Mouse (Mus musculus): ENCODE measurements around the gene Lsm3. TPM values are rescaled to one million over a fixed set of nuclear protein-coding genes. Genes with fewer than 3 reads are reported as not detected.

Lsm3 gene
- polyA plus RNA-seq, 1 experiment from 2014 or later = 223 TPM

DNA sequence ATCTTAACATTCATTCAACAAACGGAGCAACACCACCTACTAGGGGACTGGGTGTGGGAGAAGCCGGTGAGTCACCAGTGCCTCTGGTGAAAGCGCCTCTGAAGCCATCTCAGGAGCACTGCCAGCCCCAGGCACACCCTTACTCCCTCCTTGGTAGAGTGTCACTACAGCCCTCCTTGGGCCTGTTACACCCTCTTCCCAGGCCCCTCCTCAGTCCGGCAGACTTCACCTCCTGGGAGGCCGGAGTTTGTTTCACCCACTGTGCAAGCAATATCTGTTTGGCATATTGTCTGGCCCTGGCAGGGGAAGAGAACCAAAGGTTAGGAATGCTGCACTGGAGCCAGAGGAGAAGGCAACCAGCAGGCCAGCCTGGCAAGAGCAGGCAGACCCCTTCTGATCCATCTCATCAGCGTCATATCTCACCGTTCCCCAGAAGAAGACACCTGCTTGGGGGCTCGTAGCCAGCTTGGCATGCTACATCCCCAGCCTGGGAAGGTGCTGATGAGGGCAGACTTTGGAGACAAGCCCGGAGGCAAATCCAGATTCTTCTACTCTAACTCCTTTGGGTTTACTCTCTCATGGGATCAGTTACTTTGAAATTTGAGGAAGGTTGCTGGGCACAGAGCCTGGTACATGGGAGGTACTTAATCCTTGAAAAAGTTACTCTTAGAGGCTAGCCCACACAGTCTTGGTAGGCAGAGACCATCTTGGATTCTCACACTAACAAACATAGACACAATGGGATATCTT lies 41.1 kb upstream of the Lsm3 start:
- ATAC-seq (ENCODE audit: low read depth) = no peak
- H3K9me3 ChIP-seq (ENCODE audit: control insufficient read depth, low read length) = no peaks in the 10 kb centered on the region
- peaks cover 17% of the 10 kb centered on the region for H3K4me1 ChIP-seq (ENCODE audit: control insufficient read depth, insufficient read depth, low read length)
- H3K27me3 ChIP-seq (replicated peaks; ENCODE audit: control insufficient read depth, insufficient read depth, low read length) = no peaks in the 10 kb centered on the region
- H3K36me3 ChIP-seq (ENCODE audit: control insufficient read depth, insufficient read depth, low read length) = peaks cover 35% of the 10 kb centered on the region
- WGBS = 43% methylated on average over 9 of the region's 9 CpGs
- peak overlapping the region; percentile 82 for H3K9ac ChIP-seq (ENCODE audit: low read depth, low read length)
- H3K4me3 ChIP-seq (ENCODE audit: low read depth, low read length) = peak overlapping the region; percentile 83
- peak overlapping the region; percentile 71; the same call in 1 of the 2 replicates for H3K27ac ChIP-seq (replicated peaks; ENCODE audit: low read depth, low read length)
- peak overlapping the region; percentile 71 for H3K4me2 ChIP-seq (ENCODE audit: low read depth, low read length)
- DNase-seq (ENCODE audit: low spot score) = no peak

DNA sequence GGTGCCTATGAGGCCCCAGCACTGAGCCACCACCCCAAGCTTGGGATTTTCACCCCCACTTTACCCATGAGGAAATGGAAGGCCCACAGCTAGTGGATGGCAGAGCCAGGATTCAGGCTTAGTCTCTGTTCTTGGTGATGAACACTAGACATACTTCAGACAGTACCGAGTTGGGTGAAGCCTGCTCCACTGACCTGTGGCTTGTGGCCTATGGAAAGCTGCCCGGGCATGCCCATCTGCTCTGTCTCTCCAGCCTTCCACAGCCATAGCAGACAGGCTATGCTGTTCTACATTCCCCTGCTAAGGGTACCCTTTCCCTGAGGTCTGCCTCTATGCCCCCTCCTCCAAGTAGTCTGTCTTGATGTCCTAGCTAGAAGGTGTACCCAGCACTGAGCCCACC lies 39.2 kb upstream of the Lsm3 start:
- DNase-seq (ENCODE audit: low spot score) (no peak), ATAC-seq (ENCODE audit: low read depth) (no peak)
- H3K4me1 ChIP-seq (ENCODE audit: control insufficient read depth, insufficient read depth, low read length) = peaks cover 17% of the 10 kb centered on the region
- H3K27ac ChIP-seq (replicated peaks; ENCODE audit: low read depth, low read length) = no peak overlapping the region
- WGBS = 81% methylated on average over 2 of the region's 2 CpGs
- H3K4me2 ChIP-seq (ENCODE audit: low read depth, low read length) = no peak overlapping the region
- no peaks in the 10 kb centered on the region for H3K9me3 ChIP-seq (ENCODE audit: control insufficient read depth, low read length)
- H3K9ac ChIP-seq (ENCODE audit: low read depth, low read length) = 0 out of 2 replicates have a peak overlapping the region, but pooled peaks have one; percentile 5
- peaks cover 48% of the 10 kb centered on the region for H3K36me3 ChIP-seq (ENCODE audit: control insufficient read depth, insufficient read depth, low read length)
- no peaks in the 10 kb centered on the region for H3K27me3 ChIP-seq (replicated peaks; ENCODE audit: control insufficient read depth, insufficient read depth, low read length)
- no peak overlapping the region for H3K4me3 ChIP-seq (ENCODE audit: low read depth, low read length)

DNA sequence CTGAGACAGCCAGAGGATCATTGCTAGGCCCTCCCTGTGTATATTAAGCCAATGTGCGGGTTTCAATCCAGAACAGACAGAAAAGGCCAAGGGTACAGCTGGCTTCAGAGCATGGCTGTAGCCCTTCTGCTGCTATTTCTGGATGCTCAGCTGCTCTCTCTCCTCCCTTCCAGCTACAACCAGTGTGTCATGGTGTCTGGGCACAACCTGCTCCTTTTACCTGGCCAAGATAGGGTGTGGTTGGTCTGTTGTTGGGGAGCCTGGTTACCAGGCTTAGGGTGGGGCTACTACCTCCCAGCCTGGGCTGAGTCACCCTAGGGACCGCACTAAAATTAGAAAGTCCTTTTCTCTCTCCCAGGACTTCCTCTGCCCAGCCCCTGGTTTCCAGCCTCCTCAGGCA lies 32.4 kb upstream of the Lsm3 start:
- Histone ChIP-seq H3K36me3 (ENCODE audit: control insufficient read depth, insufficient read depth, low read length) (peaks cover 98% of the 10 kb centered on the region), H3K9me3 (ENCODE audit: control insufficient read depth, low read length) (no peaks in the 10 kb centered on the region), H3K4me1 (ENCODE audit: control insufficient read depth, insufficient read depth, low read length) (no peaks in the 10 kb centered on the region), H3K27me3 (replicated peaks; ENCODE audit: control insufficient read depth, insufficient read depth, low read length) (no peaks in the 10 kb centered on the region), H3K27ac (replicated peaks; ENCODE audit: low read depth, low read length) (no peak overlapping the region), H3K4me2 (ENCODE audit: low read depth, low read length) (no peak overlapping the region), H3K4me3 (ENCODE audit: low read depth, low read length) (no peak overlapping the region), H3K9ac (ENCODE audit: low read depth, low read length) (no peak overlapping the region)
- ATAC-seq (ENCODE audit: low read depth) (no peak), DNase-seq (ENCODE audit: low spot score) (no peak)
- WGBS = 93% methylated on average over 2 of the region's 2 CpGs

DNA sequence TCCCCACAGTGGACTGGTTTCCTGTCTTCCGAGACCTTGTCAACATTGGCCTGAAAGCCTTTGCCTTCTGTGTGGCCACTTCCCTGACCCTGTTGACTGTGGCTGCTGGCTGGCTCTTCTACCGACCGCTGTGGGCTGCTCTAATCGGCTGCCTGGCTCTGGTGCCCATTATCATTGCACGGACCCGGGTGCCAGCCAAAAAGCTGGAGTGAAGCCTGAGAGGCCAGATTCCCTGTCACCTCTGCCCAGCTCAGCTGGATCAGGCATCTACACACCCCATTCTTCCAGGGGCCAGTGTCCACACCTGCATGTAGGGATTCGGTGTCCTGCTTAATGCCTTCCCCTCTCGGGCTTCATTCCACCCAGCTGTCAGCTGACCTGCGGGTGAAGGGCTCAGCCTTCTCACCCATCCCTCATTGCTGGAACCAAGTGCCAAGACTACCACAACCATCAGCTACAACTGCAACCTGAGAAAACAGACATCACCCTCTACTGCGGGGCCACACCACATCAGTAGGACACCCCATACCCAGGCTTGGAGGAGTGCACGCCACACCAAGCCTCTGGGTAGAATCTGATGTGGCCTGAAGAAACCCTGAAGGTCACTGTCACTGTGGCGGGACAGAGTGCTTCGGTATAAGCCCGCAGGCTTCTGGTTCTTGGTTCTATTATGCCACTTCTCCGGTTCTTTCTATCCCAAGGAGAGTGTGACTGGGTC lies 28.8 kb upstream of the Lsm3 start:
- H3K9ac ChIP-seq (ENCODE audit: low read depth, low read length) = no peak overlapping the region
- no peaks in the 10 kb centered on the region for H3K9me3 ChIP-seq (ENCODE audit: control insufficient read depth, low read length)
- no peak for ATAC-seq (ENCODE audit: low read depth)
- DNase-seq (ENCODE audit: low spot score) = no peak
- H3K27me3 ChIP-seq (replicated peaks; ENCODE audit: control insufficient read depth, insufficient read depth, low read length) = no peaks in the 10 kb centered on the region
- H3K36me3 ChIP-seq (ENCODE audit: control insufficient read depth, insufficient read depth, low read length) = peaks cover 93% of the 10 kb centered on the region
- H3K4me2 ChIP-seq (ENCODE audit: low read depth, low read length) = no peak overlapping the region
- H3K4me3 ChIP-seq (ENCODE audit: low read depth, low read length) = no peak overlapping the region
- no peaks in the 10 kb centered on the region for H3K4me1 ChIP-seq (ENCODE audit: control insufficient read depth, insufficient read depth, low read length)
- WGBS = 88% methylated on average over 15 of the region's 15 CpGs
- no peak overlapping the region for H3K27ac ChIP-seq (replicated peaks; ENCODE audit: low read depth, low read length)

DNA sequence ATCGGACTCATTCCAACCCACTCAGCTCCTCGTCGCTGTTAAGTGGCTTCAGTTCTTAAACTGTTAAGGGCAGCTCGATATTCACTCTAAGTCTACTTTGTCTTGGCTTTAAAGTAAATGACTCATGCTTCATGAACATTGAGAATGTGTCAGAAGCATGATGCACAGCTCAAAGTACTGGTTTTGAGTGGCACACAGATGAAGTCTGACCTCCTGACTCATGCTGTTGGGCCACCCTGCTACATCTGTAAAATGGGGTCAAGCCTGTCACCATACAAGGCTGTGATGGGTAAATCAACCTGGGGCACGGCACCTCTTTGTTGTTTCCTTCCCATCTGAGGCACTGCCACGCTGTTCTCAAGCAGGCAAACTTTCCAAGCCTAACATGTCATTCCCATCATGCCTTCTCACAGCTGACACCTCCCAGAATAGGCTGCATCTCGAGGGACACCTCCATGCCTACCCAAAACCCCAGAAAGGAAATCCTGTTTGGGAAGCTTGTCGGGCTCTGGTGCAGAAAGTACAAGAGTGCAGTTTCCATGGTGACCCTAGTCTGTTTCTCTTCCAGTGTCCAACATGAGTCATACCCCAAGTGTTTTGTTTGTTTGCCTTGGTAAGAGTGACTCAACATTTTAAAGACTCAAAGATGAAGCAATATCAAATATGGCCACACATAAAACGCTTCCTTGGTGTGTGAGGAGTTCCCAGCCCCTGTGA lies 27.1 kb upstream of the Lsm3 start:
- WGBS = 78% methylated on average over 9 of the region's 9 CpGs
- H3K4me3 ChIP-seq (ENCODE audit: low read depth, low read length) = no peak overlapping the region
- no peaks in the 10 kb centered on the region for H3K9me3 ChIP-seq (ENCODE audit: control insufficient read depth, low read length)
- H3K9ac ChIP-seq (ENCODE audit: low read depth, low read length) = no peak overlapping the region
- DNase-seq (ENCODE audit: low spot score) = peak; percentile 58
- no peaks in the 10 kb centered on the region for H3K4me1 ChIP-seq (ENCODE audit: control insufficient read depth, insufficient read depth, low read length)
- H3K4me2 ChIP-seq (ENCODE audit: low read depth, low read length) = no peak overlapping the region
- no peak overlapping the region for H3K27ac ChIP-seq (replicated peaks; ENCODE audit: low read depth, low read length)
- peaks cover 86% of the 10 kb centered on the region for H3K36me3 ChIP-seq (ENCODE audit: control insufficient read depth, insufficient read depth, low read length)
- no peak for ATAC-seq (ENCODE audit: low read depth)
- no peaks in the 10 kb centered on the region for H3K27me3 ChIP-seq (replicated peaks; ENCODE audit: control insufficient read depth, insufficient read depth, low read length)

DNA sequence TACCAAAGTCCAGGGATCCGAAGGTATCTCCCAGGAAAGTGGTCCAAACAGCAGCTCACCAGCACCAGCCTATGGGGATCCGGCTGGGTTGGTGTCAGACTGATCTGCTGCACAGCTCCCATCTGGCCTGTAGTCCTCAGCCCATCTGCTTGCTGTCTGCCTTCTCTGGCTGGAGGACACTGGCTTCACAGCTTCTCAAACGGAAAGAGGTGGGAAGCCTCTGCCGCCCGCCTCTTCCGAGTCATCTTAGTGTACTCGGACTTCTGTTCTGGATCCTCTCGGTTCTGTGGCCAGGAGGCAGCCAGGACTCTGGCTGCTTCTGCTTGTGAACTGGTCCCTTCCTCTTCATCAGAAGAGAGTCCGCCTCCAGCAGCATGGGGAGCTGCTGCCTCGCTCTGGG lies 25.9 kb upstream of the Lsm3 start:
- ATAC-seq (ENCODE audit: low read depth) = no peak
- Histone ChIP-seq H3K9me3 (ENCODE audit: control insufficient read depth, low read length) (no peaks in the 10 kb centered on the region), H3K4me3 (ENCODE audit: low read depth, low read length) (no peak overlapping the region), H3K4me1 (ENCODE audit: control insufficient read depth, insufficient read depth, low read length) (no peaks in the 10 kb centered on the region), H3K9ac (ENCODE audit: low read depth, low read length) (no peak overlapping the region), H3K4me2 (ENCODE audit: low read depth, low read length) (no peak overlapping the region), H3K27me3 (replicated peaks; ENCODE audit: control insufficient read depth, insufficient read depth, low read length) (no peaks in the 10 kb centered on the region), H3K27ac (replicated peaks; ENCODE audit: low read depth, low read length) (no peak overlapping the region), H3K36me3 (ENCODE audit: control insufficient read depth, insufficient read depth, low read length) (peaks cover 82% of the 10 kb centered on the region)
- WGBS = 87% methylated on average over 10 of the region's 10 CpGs
- DNase-seq (ENCODE audit: low spot score) = no peak

DNA sequence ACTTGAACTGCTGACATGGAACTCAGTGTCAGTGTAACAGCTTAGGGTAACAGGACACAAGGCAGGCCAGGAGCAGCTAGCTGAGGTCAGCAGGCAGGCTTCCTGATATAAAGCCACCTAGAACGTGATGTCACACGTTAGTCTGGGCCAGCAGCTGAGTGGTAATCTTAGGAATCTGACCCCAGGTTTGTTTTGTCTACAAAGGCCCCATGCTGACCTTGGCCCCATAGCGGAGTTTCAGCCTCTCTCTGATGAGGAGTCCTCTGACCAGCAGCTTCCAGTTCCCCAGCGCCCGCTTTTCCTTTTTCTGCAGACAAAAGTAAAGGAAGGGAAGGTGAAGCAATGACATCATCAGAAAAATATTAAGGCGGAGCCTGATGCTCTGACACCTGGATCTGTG lies 24.7 kb upstream of the Lsm3 start:
- DNase-seq (ENCODE audit: low spot score) (no peak), ATAC-seq (ENCODE audit: low read depth) (no peak)
- Histone ChIP-seq H3K4me3 (ENCODE audit: low read depth, low read length) (no peak overlapping the region), H3K9me3 (ENCODE audit: control insufficient read depth, low read length) (no peaks in the 10 kb centered on the region), H3K27ac (replicated peaks; ENCODE audit: low read depth, low read length) (no peak overlapping the region), H3K36me3 (ENCODE audit: control insufficient read depth, insufficient read depth, low read length) (peaks cover 77% of the 10 kb centered on the region), H3K4me2 (ENCODE audit: low read depth, low read length) (no peak overlapping the region), H3K4me1 (ENCODE audit: control insufficient read depth, insufficient read depth, low read length) (no peaks in the 10 kb centered on the region), H3K9ac (ENCODE audit: low read depth, low read length) (no peak overlapping the region), H3K27me3 (replicated peaks; ENCODE audit: control insufficient read depth, insufficient read depth, low read length) (no peaks in the 10 kb centered on the region)
- WGBS = 63% methylated on average over 6 of the region's 6 CpGs

DNA sequence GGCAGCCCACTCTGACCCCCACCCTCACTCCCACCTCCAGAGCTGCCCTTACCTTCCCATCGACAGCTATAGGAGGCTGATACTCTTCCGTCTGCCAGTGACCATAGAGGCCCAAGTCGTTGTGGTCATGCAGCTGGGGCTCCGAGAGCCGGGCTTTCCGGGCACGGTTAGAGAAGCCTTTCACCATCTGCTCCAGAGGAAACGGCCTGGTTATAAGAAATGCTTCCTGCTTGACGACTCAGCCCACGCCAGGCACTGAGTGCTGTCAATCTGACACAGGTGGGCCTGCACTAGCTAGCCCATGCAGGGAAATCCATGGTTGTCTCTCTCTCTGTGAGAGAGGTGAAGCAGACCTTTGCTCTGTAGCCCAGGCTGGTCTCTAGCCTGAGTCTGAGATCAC lies 22.7 kb upstream of the Lsm3 start:
- Histone ChIP-seq H3K9ac (ENCODE audit: low read depth, low read length) (no peak overlapping the region), H3K36me3 (ENCODE audit: control insufficient read depth, insufficient read depth, low read length) (peaks cover 77% of the 10 kb centered on the region), H3K27ac (replicated peaks; ENCODE audit: low read depth, low read length) (no peak overlapping the region), H3K4me1 (ENCODE audit: control insufficient read depth, insufficient read depth, low read length) (no peaks in the 10 kb centered on the region), H3K27me3 (replicated peaks; ENCODE audit: control insufficient read depth, insufficient read depth, low read length) (no peaks in the 10 kb centered on the region), H3K9me3 (ENCODE audit: control insufficient read depth, low read length) (no peaks in the 10 kb centered on the region), H3K4me2 (ENCODE audit: low read depth, low read length) (no peak overlapping the region), H3K4me3 (ENCODE audit: low read depth, low read length) (no peak overlapping the region)
- DNase-seq (ENCODE audit: low spot score) = no peak
- 87% methylated on average over 10 of the region's 10 CpGs for WGBS
- ATAC-seq (ENCODE audit: low read depth) = no peak

All from embryonic facial prominence, embryonic 14.5 days (tissue).